Mouse (Mus musculus) stomach, postnatal 0 days (tissue): Measurements from ENCODE around the gene Mast1. TPM values are rescaled to one million over a fixed set of nuclear protein-coding genes. Genes with fewer than 3 reads are reported as not detected.

ENCODE experiments used
- ATAC-seq: fragments of 200-750 bp; cut with Nextera tagmentation; 2 replicates; pipeline ENCODE4 v1.8.0; 2017; ENCODE audit not compliant: low FRiP score, low TSS enrichment
- DNase-seq: peaks from one replicate; pipeline ENCODE4 v3.0.0-alpha.2; 2016; ENCODE audit warnings: low spot score
- H3K27ac ChIP-seq: fragments of 300-500 bp; sonication (generic); replicated peaks from 2 replicates; pipeline ENCODE4 v1.5.1; 2014; ENCODE audit warnings: mild to moderate bottlenecking, control low read depth
- H3K27me3 ChIP-seq: fragments of 300-500 bp; sonication (generic); 2 replicates; pipeline ENCODE4 v1.6.1; 2014; ENCODE audit warnings: low read length; ENCODE audit not compliant: control insufficient read depth, insufficient read depth
- H3K36me3 ChIP-seq: fragments of 300-500 bp; sonication (generic); 2 replicates; pipeline ENCODE4 v1.6.1; 2014; ENCODE audit warnings: low read length, mixed read lengths; ENCODE audit not compliant: control insufficient read depth, insufficient read depth
- H3K4me1 ChIP-seq: fragments of 300-500 bp; sonication (generic); replicated peaks from 2 replicates; pipeline ENCODE4 v1.6.1; 2014; ENCODE audit warnings: antibody characterized with exemption; ENCODE audit not compliant: control insufficient read depth, insufficient read depth
- H3K4me2 ChIP-seq: fragments of 300-500 bp; sonication (generic); replicated peaks from 2 replicates; pipeline ENCODE4 v1.6.1; 2014; ENCODE audit warnings: low read depth, mild to moderate bottlenecking, control low read depth, moderate library complexity
- H3K4me3 ChIP-seq: fragments of 300-500 bp; sonication (generic); 2 replicates; pipeline ENCODE4 v1.5.1; 2014; ENCODE audit warnings: low read depth, low read length, control low read depth
- H3K9ac ChIP-seq: fragments of 300-500 bp; sonication (generic); 2 replicates; pipeline ENCODE4 v1.6.1; 2014; ENCODE audit warnings: mild to moderate bottlenecking, low read length, control low read depth, mixed read lengths
- H3K9me3 ChIP-seq: fragments of 300-500 bp; sonication (generic); 2 replicates; pipeline ENCODE4 v1.6.1; 2016; ENCODE audit warnings: low read length; ENCODE audit not compliant: control insufficient read depth
- CTCF ChIP-seq: IDR thresholded peaks from 2 replicates; pipeline ENCODE4 v1.5.1; 2016; ENCODE audit warnings: antibody characterized with exemption, low read depth, mild to moderate bottlenecking, moderate library complexity
- EP300 ChIP-seq: optimal IDR thresholded peaks from 2 replicates; pipeline ENCODE3; 2016; ENCODE audit warnings: antibody characterized with exemption
- WGBS: fragments of 180-500 bp; shearing (Covaris S2); extraction: QIAGEN DNeasy Blood & Tissue Kit; methylation state at CpG from one replicate; pipeline ENCODE4 v1.1.7; 2014; 5-methylcytosine and 5-hydroxymethylcytosine counted together
- polyA plus RNA-seq: library from polyadenylated mRNA; unstranded; fragments of >200 nt; fragmentation: Nextera tagmentation; extraction: Ambion mirVana; gene quantifications from 2 replicates; pipeline ENCODE4 v1.2.1, GENCODE M21; 2015

Gene Mast1
- polyA plus RNA-seq, 1 experiment from 2014 or later, result 0.87 TPM

DNA sequence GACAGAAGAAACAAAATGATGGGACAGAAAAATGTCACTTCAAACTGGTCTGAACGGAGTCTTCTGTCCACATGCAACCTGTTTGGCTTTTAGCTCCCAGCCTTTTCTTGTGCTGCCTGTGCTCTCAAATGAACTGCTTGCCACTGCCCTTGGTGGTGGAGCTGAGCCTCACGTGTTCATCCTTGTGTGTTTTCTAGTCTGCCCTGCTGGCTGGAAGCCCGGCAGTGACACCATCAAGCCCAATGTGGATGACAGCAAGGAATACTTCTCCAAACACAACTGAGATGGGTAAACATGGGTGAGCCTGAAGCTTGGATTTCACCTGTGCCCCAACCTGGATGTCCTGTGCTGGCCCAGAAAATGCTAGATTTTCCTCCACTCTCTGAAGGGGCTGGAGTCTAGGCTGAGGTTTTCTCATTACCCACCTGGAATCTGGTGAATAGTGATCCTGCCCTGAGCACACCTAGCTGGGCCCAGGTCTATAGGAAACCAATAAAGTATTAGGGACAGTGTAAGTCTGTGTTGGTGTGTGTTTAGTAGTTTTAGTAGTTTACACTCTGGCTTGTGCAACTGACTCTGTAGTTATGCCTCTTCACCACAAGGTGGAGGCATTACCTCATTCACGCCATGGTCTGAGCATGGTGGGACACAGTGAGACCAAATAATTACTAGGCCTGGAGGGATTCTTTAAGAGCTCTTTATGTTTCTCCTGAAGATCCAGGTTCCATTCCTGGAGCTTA is 36.8 kb upstream of the Mast1 start:
- Histone ChIP-seq H3K9ac (no peak overlapping the region), H3K27me3 (no peaks in the 10 kb centered on the region), H3K9me3 (no peaks in the 10 kb centered on the region), H3K4me1 (peaks cover 10% of the 10 kb centered on the region; the same call in 1 of the 2 replicates), H3K36me3 (no peaks in the 10 kb centered on the region; the same call in 1 of the 2 replicates), H3K4me2 (no peak overlapping the region), H3K27ac (no peak overlapping the region), H3K4me3 (no peak overlapping the region)
- 0 out of 2 replicates have a peak, but pooled peaks have one; percentile 15 for ATAC-seq
- 49% methylated on average over 4 of the region's 4 CpGs for WGBS
- DNase-seq, result peak; percentile 53
- TF ChIP-seq CTCF, result peak; percentile 98
- TF ChIP-seq EP300, result no peak

DNA sequence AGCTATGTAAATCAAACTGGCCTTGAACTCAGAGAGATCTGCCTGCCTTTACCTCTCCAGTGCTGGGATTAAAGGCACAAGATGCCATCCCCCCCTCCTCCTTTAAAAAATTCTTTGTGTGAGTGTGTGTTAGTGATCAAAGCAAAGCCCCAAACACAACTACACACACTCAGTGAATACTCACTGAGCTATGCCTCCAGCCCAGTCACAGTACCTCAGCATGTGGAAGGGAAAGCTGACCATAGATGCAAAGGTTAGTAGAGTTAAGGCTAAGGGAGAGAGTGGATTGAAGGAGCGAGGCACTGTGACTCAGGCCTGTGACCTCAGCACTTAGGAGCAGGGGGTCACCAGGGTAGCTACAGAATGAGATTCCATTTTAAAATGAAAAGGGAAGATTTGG is 35.9 kb upstream of the Mast1 start:
- DNase-seq (no peak), ATAC-seq (no peak)
- no peaks in the 10 kb centered on the region for H3K9me3 ChIP-seq
- 73% methylated on average over 1 of the region's 1 CpGs for WGBS
- H3K9ac ChIP-seq, result no peak overlapping the region
- H3K4me3 ChIP-seq, result no peak overlapping the region
- H3K36me3 ChIP-seq, result no peaks in the 10 kb centered on the region; the same call in 1 of the 2 replicates
- TF ChIP-seq EP300, result no peak
- no peak for TF ChIP-seq CTCF
- peaks cover 8% of the 10 kb centered on the region; the same call in 1 of the 2 replicates for H3K4me1 ChIP-seq
- no peak overlapping the region for H3K4me2 ChIP-seq
- H3K27ac ChIP-seq, result no peak overlapping the region
- H3K27me3 ChIP-seq, result no peaks in the 10 kb centered on the region

DNA sequence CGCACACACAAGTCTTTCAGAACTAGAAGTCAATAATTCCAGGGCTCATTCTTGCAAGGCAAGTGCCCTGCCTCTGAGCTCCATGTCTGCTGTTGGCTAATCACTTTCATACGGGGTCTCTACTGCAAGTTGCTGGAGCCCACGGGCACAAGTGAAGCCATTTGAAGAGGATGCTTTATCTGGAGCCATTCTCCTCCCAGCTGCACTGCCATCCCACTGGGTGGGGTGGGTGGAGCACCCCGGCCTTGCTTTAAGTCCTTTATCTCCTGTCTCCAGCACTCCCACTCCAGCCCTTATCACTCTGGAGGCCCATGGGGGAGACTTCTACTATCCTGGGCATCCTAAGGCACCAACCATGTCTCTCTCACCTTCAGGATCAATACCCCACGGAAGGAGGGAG is 33.8 kb upstream of the Mast1 start:
- ATAC-seq, result no peak
- H3K27me3 ChIP-seq, result no peaks in the 10 kb centered on the region
- DNase-seq, result no peak
- 67% methylated on average over 5 of the region's 5 CpGs for WGBS
- TF ChIP-seq CTCF, result no peak
- peak overlapping the region; percentile 87 for H3K4me2 ChIP-seq
- no peak overlapping the region for H3K4me3 ChIP-seq
- H3K36me3 ChIP-seq, result no peaks in the 10 kb centered on the region; the same call in 1 of the 2 replicates
- no peak overlapping the region for H3K27ac ChIP-seq
- no peaks in the 10 kb centered on the region for H3K9me3 ChIP-seq
- H3K4me1 ChIP-seq, result peaks cover 8% of the 10 kb centered on the region
- peak overlapping the region; percentile 83 for H3K9ac ChIP-seq

DNA sequence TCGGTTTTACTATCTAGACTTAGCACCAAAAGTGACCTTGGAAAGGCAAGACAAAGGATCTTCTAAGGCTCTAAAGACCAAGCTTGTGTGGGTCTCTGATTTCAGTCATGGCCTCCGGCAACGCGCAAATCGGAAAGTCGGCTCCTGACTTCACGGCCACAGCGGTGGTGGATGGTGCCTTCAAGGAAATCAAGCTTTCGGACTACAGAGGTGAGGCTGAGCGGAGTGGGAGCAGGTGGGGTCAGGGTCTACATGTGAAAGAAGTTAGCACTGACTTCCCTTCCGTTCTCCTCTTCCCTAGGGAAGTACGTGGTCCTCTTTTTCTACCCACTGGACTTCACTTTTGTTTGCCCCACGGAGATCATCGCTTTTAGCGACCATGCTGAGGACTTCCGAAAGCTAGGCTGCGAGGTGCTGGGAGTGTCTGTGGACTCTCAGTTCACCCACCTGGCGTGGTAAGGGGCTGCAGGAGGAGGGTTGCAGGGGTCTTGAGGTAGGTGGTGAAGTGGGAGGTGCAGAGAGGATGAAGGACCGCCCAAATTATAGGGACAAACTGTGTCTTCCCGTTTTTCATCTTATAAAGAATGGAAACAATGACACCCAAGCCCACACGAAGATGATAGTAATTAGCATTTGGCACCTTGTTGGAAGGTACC is 33.1 kb upstream of the Mast1 start:
- Histone ChIP-seq H3K4me1 (peaks cover 9% of the 10 kb centered on the region), H3K4me2 (peak overlapping the region; percentile 87), H3K27ac (peak overlapping the region; percentile 94)

DNA sequence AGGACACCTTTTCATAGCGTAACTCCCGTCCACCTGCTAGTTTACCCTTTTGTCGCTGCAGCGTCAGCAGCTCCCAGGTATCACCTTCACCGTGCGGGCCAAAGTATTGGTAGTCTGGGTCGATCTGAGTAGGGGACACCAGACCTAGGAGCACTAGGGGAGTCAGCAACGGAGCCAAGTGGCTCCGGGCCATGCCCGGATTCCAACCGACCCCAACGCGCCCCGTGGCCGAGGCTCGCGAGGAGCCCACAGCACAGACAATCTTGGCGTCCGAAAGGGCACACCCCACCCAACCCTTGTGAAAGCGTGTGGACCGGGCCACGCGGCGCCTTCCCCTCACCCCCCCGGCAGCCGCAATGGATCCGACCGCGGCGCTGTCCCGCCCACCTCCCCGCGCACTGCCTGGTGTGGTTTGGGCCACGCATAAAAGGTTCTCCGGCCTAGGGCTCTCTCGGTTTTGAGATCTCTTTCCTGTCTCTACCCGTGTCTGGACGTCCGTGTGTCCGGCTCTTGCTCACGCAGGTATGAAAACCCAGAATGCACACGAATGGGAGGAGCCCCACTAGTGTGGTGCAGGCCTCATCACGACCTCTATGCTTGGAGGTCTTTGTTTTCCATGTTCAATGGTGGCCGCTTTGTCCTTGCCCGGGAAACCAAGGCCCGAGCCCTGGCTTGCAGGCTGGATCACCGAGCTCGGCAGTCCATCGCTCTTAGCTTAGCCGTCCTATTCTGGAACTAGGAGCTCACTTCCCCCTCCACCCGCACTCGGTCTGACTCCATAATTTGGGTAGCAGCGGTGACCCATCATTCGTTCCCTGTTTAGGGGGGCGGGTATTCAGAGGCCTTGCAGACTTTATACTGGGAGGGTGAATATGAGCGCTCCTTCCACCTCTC is 32.3 kb upstream of the Mast1 start, which contains the start of the genes Gm49661, Prdx2 and Rnaseh2a:
TSS of gene Gm49661 (minus strand) at position 193 of the 894 bp plus-strand sequence.
TSS of gene Prdx2 (plus strand) at position 347 of the 894 bp plus-strand sequence.
TSS of gene Rnaseh2a (minus strand) at position 527 of the 894 bp plus-strand sequence.
- ATAC-seq (peak; percentile 68), DNase-seq (peak; percentile 91)
- TF ChIP-seq CTCF (no peak), EP300 (no peak)
- Histone ChIP-seq H3K4me1 (peaks cover 13% of the 10 kb centered on the region), H3K9me3 (no peaks in the 10 kb centered on the region), H3K27ac (peak within 1 kb of the TSS; percentile 94), H3K4me3 (peak within 1 kb of the TSS; percentile 75), H3K4me2 (peak within 1 kb of the TSS; percentile 87), H3K9ac (peak within 1 kb of the TSS; percentile 83), H3K36me3 (no peaks in the 10 kb centered on the region; the same call in 1 of the 2 replicates), H3K27me3 (no peaks in the 10 kb centered on the region)
- WGBS, result under 1% methylated on average over 55 of the region's 56 CpGs

More for the DNA sequence above, 33.1 kb upstream of the Mast1 start:
- DNase-seq, result no peak
- no peaks in the 10 kb centered on the region; the same call in 1 of the 2 replicates for H3K36me3 ChIP-seq
- no peaks in the 10 kb centered on the region for H3K9me3 ChIP-seq
- no peaks in the 10 kb centered on the region for H3K27me3 ChIP-seq
- 4% methylated on average over 21 of the region's 21 CpGs for WGBS
- no peak for ATAC-seq
- peak overlapping the region; percentile 75 for H3K4me3 ChIP-seq
- TF ChIP-seq CTCF, result no peak
- no peak for TF ChIP-seq EP300
- peak overlapping the region; percentile 83 for H3K9ac ChIP-seq
